Comparison of ENCODE assay signal across 1 mouse cellular context in the genomic region with DNA sequence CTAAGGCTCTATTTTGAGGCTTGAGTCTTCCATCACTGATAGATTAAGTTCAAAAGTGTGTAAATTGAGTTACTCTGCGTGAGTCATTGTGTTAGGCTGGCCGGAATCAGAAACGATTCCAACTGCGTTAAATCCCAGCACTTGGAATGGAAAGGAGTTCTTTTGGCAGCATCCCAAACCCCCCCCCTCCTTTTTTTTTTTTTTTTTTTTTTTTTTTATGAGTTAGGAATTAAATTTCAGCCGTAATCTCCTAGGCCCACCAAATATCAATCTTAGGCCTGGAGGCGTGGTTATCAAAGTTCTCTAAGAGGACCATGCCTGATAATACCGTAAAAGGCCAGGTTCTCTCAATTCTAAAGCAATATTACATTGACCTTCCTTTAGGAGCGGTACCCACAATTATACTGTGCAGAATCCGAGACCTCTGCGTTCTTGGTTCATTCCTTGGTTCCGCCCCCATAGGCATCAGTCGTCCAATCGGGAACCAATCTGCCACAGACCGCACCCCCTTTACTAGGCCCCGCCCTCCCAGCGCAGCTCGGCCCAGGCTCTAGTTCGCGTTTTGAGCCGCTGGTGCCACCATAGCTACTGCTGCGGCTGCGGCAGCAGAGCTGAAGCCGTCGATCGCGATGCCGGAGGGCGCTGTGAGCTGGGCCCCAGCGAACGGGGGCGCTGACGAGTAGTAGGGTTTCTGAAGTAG.
A peak's percentile ranks its signal among the peaks of the same experiment; 100 is the strongest.
TF ChIP-seq lines count a peak whose summit lies in the region.

No protein-coding gene starts in this region.

TF ChIP-seq in MEL, 35 proteins besides CTCF, POLR2A, EP300 and RAD21 (continued from another document):
- peak; percentile 61 for TF ChIP-seq NELFE (IDR thresholded peaks at IDR 0.05; ENCODE audit: low read depth, low read length)
- peak; percentile 83 for TF ChIP-seq MAZ (IDR thresholded peaks at IDR 0.05; ENCODE audit: low read depth, low read length)
- TF ChIP-seq RCOR1 (IDR thresholded peaks at IDR 0.05; ENCODE audit: low read depth, low read length) = 0 out of 2 replicates have a peak, but pooled peaks have one; percentile 39
- TF ChIP-seq ETS1 (IDR thresholded peaks at IDR 0.05; ENCODE audit: low read depth, low read length) = peak; percentile 18; the same call in 1 of the 2 replicates
- TF ChIP-seq NRF1 (IDR thresholded peaks at IDR 0.05; ENCODE audit: insufficient read depth, low read depth, low read length, poor library complexity, severe bottlenecking) = peak; percentile 54; the same call in 1 of the 2 replicates
- TF ChIP-seq ELF1 (IDR thresholded peaks at IDR 0.05; ENCODE audit: low read depth, low read length) = 0 out of 2 replicates have a peak, but pooled peaks have one; percentile 40
- 0 out of 2 replicates have a peak, but pooled peaks have one; percentile 49 for TF ChIP-seq TBP (IDR thresholded peaks at IDR 0.05; ENCODE audit: low read depth, low read length)
- peak; percentile 85 for TF ChIP-seq HCFC1 (IDR thresholded peaks at IDR 0.05; ENCODE audit: low read depth, low read length)
- TF ChIP-seq ZNF384 (IDR thresholded peaks at IDR 0.05; ENCODE audit: low read depth, low read length) = peak; percentile 93
TF ChIP-seq in MEL: peak in this region for 11.
